Mouse (Mus musculus): ENCODE data around the gene Syne2. TPM values are rescaled to one million over a fixed set of nuclear protein-coding genes. Genes with fewer than 3 reads are reported as not detected.

Syne2 gene
- polyA plus RNA-seq, 1 experiment from 2014 or later = 86.9 TPM

DNA sequence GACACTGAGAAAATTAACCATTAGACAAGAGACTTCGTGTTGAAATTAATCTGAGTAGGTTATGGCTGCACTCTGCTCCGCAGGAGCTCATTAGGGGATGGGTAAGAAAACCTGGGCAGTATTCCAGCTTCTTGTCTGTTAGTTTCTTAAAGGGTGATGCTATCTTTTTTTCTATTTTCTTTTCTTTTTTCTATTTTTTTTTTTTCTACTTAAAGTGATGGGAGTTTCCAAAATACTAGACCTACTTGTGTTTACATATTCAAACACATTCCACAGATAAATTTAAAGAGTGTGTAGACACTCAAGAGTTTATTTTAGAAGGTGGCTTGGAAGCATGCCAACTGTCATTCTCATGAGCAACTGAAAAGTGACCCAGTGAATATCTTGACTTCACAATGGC, 177.2 kb downstream of the Syne2 start:
- in situ Hi-C loops (cut with MboI; ENCODE audit: low pct_unique_long_range_greater_than_20kb) = no loop called here
- no peaks in the 10 kb centered on the region for H3K27me3 ChIP-seq
- POLR2A ChIA-PET = no interaction called here
- TF ChIP-seq CTCF (IDR thresholded peaks at IDR 0.05) = no peak
- ATAC-seq (no peak), DNase-seq (ENCODE audit: low read depth, low spot score) (peak; percentile 49)
- CTCF ChIA-PET = interaction anchor here (1.0 to 2.0 kb wide), 3 partner anchors 10 to 21 kb away, joined by 4 to 7 read pairs (median 5); no protein-coding TSS in a partner anchor

DNA sequence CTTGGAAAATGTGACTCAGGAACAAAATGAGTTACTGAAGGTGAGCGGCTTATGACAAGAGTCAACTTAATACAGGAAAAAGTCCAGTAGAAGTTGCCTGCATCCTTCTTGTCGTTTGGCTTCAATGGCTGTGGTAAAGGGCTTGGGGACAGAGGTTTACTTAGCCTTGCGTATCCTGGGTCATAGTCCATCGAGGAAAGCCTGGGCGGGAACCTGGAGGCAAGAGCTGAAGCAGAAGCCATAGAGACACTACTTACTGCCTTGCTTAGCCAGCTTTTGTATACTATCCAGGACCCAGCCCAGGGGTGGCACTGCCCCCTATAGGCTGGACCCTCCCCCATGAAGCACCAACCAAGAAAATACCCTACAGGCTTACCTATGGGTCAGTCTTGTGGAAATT, 179.6 kb downstream of the Syne2 start:
- no peak for ATAC-seq
- POLR2A ChIA-PET = no interaction called here
- no peak for TF ChIP-seq CTCF (IDR thresholded peaks at IDR 0.05)
- in situ Hi-C loops (cut with MboI; ENCODE audit: low pct_unique_long_range_greater_than_20kb) = no loop called here
- DNase-seq (ENCODE audit: low read depth, low spot score) = no peak
- CTCF ChIA-PET = no interaction called here
- no peaks in the 10 kb centered on the region for H3K27me3 ChIP-seq

DNA sequence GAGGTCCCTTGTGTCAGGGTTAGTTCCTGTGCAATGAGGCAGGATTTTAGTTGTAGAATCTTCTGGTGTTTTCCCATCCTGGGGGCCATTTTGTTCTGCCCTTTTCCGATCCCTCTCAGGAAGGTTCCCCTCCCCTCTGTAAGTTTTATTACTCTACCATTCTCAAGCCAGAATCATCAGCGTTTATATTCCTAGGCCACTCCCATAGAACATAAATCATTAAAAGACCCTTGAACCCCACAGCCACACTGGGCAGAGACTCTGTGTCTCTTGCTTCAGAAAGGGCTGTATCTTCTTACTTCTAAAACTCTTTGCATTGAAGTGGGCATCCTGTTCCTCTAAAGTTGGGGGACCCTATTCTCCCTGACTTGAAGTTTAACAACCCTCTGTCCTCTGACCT, 180.5 kb downstream of the Syne2 start:
- no peak for TF ChIP-seq CTCF (IDR thresholded peaks at IDR 0.05)
- ATAC-seq (no peak), DNase-seq (ENCODE audit: low read depth, low spot score) (no peak)
- in situ Hi-C loops (cut with MboI; ENCODE audit: low pct_unique_long_range_greater_than_20kb) = no loop called here
- POLR2A ChIA-PET = no interaction called here
- H3K27me3 ChIP-seq = no peaks in the 10 kb centered on the region
- CTCF ChIA-PET = no interaction called here

DNA sequence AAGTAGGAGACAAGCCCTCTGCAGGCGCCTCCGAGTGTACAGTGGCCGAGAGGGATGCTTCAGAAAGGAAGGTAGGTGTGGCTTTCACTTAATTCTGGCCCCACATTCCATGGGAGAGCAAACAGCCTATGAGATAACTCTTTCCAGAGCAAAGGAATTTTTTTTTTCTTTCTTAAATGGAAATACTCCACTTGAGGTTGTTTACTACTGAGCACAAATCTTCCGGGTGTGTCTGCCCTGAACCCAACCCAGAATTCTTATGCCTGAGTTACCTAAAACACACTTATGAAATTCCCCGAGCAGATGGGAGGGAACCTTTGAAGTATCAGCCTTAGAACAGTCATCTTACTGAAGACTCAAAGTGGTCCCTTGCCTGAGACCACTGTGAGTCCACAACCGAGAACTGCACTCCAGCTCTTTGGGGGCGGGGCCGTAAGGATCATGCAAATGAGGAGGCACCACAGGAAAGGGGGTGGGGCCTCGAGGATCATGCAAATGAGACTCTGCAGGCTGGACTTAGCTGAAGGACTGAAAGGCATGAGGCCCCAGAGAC, 186.8 kb downstream of the Syne2 start:
- ATAC-seq (no peak), DNase-seq (ENCODE audit: low read depth, low spot score) (no peak)
- no peak for TF ChIP-seq CTCF (IDR thresholded peaks at IDR 0.05)
- in situ Hi-C loops (cut with MboI; ENCODE audit: low pct_unique_long_range_greater_than_20kb) = no loop called here
- ChIA-PET POLR2A (no interaction called here), CTCF (interaction anchor here (0.9 to 1.3 kb wide), 3 partner anchors 10 to 12 kb away, joined by 3 to 6 read pairs (median 4); no protein-coding TSS in a partner anchor)
- H3K27me3 ChIP-seq = no peaks in the 10 kb centered on the region

DNA sequence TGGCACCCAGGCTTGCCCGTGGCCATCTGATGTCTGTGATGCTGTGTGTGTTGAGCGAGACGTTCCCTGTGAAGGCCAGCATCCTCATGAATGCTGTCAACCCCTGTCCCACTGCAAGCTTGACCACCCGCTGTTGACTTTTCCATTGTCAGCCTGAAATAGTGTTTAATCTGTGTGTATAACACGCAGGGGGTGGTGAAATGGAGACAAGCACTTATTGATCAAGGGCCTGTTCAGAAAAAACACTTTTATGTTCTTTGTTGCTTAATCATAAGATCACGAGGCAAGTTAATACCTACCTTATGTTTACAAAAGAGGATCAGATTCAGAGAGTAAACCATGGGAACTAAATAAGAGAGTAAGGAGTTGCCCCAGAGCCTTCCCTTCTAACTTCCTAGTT, 191.1 kb downstream of the Syne2 start:
- in situ Hi-C loops (cut with MboI; ENCODE audit: low pct_unique_long_range_greater_than_20kb) = no loop called here
- DNase-seq (ENCODE audit: low read depth, low spot score) (no peak), ATAC-seq (no peak)
- CTCF ChIA-PET = no interaction called here
- no peak for TF ChIP-seq CTCF (IDR thresholded peaks at IDR 0.05)
- no peaks in the 10 kb centered on the region for H3K27me3 ChIP-seq
- POLR2A ChIA-PET = no interaction called here

DNA sequence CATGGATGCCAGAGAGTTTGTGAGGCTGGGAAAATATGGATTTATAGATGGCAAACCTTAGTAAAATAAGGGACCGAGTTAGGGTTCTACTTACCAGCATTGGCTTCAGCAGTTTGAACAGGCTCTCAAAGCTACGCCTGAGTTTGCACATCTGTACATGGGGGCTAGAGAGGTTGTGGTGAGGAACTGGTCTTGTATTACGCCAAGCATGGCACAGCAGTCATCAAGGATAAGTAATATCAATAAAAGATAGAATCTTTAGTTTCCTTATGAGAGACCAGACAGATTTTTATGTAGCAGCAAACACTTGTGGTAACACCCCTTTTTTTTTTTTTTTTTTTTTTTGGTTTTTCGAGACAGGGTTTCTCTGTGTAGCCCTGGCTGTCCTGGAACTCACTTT, 194.9 kb downstream of the Syne2 start:
- TF ChIP-seq CTCF (IDR thresholded peaks at IDR 0.05) = no peak
- DNase-seq (ENCODE audit: low read depth, low spot score) (no peak), ATAC-seq (no peak)
- H3K27me3 ChIP-seq = no peaks in the 10 kb centered on the region
- ChIA-PET POLR2A (no interaction called here), CTCF (no interaction called here)
- in situ Hi-C loops (cut with MboI; ENCODE audit: low pct_unique_long_range_greater_than_20kb) = no loop called here

DNA sequence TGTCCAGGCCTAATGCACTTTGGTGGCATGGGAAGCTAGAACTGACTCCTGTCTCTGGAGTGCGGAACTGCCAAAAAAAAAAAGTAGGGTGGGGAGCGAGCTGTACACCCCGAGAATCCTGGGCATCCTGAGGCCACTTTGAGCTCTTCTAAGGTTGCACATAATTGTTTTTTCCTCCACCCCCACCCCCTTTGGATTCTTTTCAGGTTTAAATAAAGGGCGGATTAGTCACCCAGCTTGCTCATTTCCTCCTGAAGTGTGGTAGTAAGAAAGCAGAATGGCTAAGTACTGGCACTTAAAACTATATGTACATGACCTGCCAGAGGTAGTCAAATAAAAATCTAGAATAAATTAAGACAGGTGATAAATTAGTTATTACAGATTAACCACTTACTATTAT, 195.5 kb downstream of the Syne2 start:
- ATAC-seq = no peak
- in situ Hi-C loops (cut with MboI; ENCODE audit: low pct_unique_long_range_greater_than_20kb) = no loop called here
- POLR2A ChIA-PET = no interaction called here
- H3K27me3 ChIP-seq = no peaks in the 10 kb centered on the region
- no peak for TF ChIP-seq CTCF (IDR thresholded peaks at IDR 0.05)
- CTCF ChIA-PET = interaction anchor here (1.0 kb wide), 1 partner anchor 14 kb away, joined by 3 read pairs; no protein-coding TSS in a partner anchor
- no peak for DNase-seq (ENCODE audit: low read depth, low spot score)

DNA sequence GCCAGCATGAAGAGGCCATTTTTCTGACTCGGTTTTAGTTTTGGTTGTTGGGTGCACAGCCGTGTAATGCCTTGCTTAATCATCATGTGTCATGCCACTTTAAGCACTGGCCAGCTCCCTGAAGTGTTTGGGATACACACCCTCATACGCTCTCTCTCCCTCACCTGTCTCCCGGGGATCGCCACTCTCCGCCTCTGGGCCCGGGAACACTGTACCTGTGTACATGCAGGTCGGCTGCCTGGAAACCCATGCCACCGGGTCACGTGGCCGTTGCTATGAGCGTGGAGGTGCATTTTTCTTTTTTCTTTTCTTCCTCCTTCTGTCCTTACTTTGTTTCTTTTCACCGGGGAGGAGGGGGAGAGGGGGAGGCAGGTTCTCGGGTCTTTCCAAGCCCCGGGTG, 197.1 kb downstream of the Syne2 start:
- in situ Hi-C loops (cut with MboI; ENCODE audit: low pct_unique_long_range_greater_than_20kb) = no loop called here
- ChIA-PET POLR2A (interaction anchor here (0.5 kb wide), 1 partner anchor 10 kb away, joined by 3 read pairs; no protein-coding TSS in a partner anchor), CTCF (interaction anchor here (0.7 to 1.4 kb wide), 2 partner anchors 11 to 20 kb away, joined by 3 to 7 read pairs; no protein-coding TSS in a partner anchor)
- DNase-seq (ENCODE audit: low read depth, low spot score) (no peak), ATAC-seq (no peak)
- TF ChIP-seq CTCF (IDR thresholded peaks at IDR 0.05) = no peak
- H3K27me3 ChIP-seq = no peaks in the 10 kb centered on the region

DNA sequence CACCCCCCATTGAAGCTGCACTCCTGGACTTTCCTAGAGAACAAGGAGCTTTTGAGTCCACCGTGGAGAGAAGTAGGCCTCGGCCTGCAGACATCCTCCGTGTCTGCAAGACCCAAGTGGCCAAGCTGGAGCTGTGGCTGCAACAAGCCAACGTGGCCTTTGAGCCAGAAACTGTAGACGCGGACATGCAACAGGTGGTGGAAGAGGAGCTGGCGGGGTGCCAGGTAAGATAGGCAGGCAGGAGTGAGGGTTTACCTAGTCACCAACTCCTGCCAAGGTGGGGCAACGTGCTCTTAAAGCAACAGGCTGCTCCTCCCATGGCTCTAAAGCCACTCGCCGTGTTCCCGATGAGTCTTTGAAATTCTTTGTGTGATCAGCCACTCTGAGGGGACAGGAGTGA, 197.6 kb downstream of the Syne2 start:
- DNase-seq (ENCODE audit: low read depth, low spot score) (no peak), ATAC-seq (no peak)
- TF ChIP-seq CTCF (IDR thresholded peaks at IDR 0.05) = no peak
- CTCF ChIA-PET = interaction anchor here (0.7 to 1.4 kb wide), 3 partner anchors 11 to 20 kb away, joined by 3 to 7 read pairs (median 3); no protein-coding TSS in a partner anchor
- in situ Hi-C loops (cut with MboI; ENCODE audit: low pct_unique_long_range_greater_than_20kb) = no loop called here
- POLR2A ChIA-PET = no interaction called here
- no peaks in the 10 kb centered on the region for H3K27me3 ChIP-seq

DNA sequence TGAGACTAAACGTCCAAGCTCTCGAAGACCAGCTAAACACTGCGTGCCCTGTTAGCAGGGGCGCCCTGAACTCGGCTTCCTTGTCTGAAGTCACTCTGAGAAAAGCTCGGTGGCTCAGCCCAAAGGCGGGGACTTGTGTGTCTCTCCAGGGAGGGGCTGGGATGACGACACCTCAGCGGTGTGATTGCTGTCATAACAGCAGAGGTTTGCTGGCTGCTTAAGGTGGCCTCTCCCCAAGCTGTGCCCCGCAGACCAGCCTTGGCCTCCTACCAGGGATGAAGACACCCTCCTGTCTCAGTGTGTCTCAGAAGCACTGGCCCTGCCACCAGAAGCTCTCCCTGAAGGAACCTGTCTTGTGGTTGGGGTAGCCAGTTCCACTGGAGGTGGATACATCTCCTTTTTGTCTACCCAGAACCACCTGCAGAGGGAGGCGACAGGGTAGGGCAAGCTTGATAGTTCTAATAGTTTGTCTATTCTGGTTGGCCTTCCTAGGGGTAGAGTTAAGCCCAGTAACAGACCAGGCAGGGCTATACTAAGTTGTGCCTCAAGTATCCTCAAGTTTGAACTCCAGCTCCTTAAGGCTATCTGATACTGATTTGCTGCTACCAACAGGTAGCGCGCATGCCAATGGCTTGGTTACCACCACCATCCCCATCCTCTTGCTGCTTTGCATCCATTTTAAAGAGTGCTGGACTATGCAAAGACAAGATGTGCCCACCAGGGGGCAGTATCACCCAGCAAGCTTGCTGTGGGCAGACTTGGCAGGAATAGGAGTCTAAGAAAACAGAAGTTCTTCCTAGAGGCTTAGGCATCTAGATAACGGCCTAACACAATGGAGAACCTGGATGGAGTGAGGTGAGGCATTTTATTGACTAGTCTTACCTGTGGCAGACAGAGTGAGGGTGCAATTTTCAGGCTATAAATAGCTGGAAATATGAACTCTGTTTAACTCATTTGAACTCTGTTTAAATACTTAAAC, 198.5 kb downstream of the Syne2 start:
- ATAC-seq = no peak

DNA sequence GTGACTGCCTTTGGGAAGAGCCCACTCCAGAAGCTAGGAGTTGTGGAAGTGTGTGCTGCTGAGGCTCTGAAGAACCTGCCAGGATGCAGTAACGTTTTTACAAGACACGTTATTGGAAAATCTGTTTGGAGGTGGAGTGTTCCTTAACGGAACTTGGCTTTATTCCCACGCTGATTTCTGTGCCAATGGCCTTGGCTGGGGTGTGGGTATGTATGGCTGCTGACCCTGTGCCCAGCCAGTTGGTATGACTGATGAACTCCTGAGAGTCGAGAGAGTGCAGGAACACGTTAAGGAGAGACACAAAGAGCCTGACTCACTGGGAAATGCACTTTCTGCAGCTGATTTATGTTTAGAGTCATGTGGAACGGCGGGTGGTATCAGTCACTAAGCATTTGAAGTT, 200.7 kb downstream of the Syne2 start:
- in situ Hi-C loops (cut with MboI; ENCODE audit: low pct_unique_long_range_greater_than_20kb) = no loop called here
- no peaks in the 10 kb centered on the region for H3K27me3 ChIP-seq
- no peak for TF ChIP-seq CTCF (IDR thresholded peaks at IDR 0.05)
- no peak for ATAC-seq
- ChIA-PET POLR2A (no interaction called here), CTCF (no interaction called here)
- DNase-seq (ENCODE audit: low read depth, low spot score) = peak; percentile 25

More for the DNA sequence above, 198.5 kb downstream of the Syne2 start:
- no peak for DNase-seq (ENCODE audit: low read depth, low spot score)
- CTCF ChIA-PET = interaction anchor here (0.8 to 1.5 kb wide), 6 partner anchors 11 to 32 kb away, joined by 3 to 7 read pairs (median 4); no protein-coding TSS in a partner anchor
- TF ChIP-seq CTCF (IDR thresholded peaks at IDR 0.05) = peak; percentile 82
- in situ Hi-C loops (cut with MboI; ENCODE audit: low pct_unique_long_range_greater_than_20kb) = no loop called here
- POLR2A ChIA-PET = no interaction called here
- H3K27me3 ChIP-seq = no peaks in the 10 kb centered on the region

Measured in Patski (cell line).